ENCODE assay signal across 11 mouse cellular contexts in genomic region chr17:46083381-46083780, GRCm38 (mm10). TPM values are rescaled to one million over a fixed set of nuclear protein-coding genes. Genes with fewer than 3 reads are reported as not detected.
A peak's percentile ranks its signal among the peaks of the same experiment; 100 is the strongest.
DNase-seq lines count a peak whose midpoint lies in the region; ATAC-seq lines count a peak whose summit lies in the region.
"Had no signal": no experiment of that assay in that cellular context is flagged by ENCODE, and none has a peak within 500 bp of the region (broad histone marks: within the 10 kb centered on the region; RNA-seq: fewer than 3 reads in every experiment).

No protein-coding gene starts in this region.

- no peak overlapping the region for H3K9ac ChIP-seq in forebrain, embryonic 13.5 days
- H3K9ac ChIP-seq in forebrain, embryonic 11.5 days (ENCODE audit: low read length): no peak overlapping the region
- H3K9ac ChIP-seq in hindbrain, embryonic 12.5 days: no peak overlapping the region
- no peak overlapping the region for H3K9ac ChIP-seq in hindbrain, embryonic 14.5 days
- no peak overlapping the region for H3K9ac ChIP-seq in lung, embryonic 16.5 days (ENCODE audit: low read length)
- H3K9ac ChIP-seq in stomach, embryonic 15.5 days: no peak overlapping the region

- H3K36me3 ChIP-seq in forebrain, embryonic 13.5 days (ENCODE audit: poor library complexity, severe bottlenecking): no peaks in the 10 kb centered on the region
- no peaks in the 10 kb centered on the region for H3K36me3 ChIP-seq in forebrain, embryonic 11.5 days (ENCODE audit: control insufficient read depth, insufficient read depth, low read length)
- no peaks in the 10 kb centered on the region for H3K36me3 ChIP-seq in hindbrain, embryonic 12.5 days
- H3K36me3 ChIP-seq in hindbrain, embryonic 14.5 days (replicated peaks; ENCODE audit: control insufficient read depth, insufficient read depth): no peaks in the 10 kb centered on the region
- no peaks in the 10 kb centered on the region for H3K36me3 ChIP-seq in lung, embryonic 16.5 days (ENCODE audit: control insufficient read depth, insufficient read depth, low read length)
- H3K36me3 ChIP-seq in stomach, embryonic 15.5 days: no peaks in the 10 kb centered on the region
- H3K36me3 ChIP-seq: midbrain, embryonic 12.5 days had no signal

- peak overlapping the region; percentile 77 for H3K27ac ChIP-seq in forebrain, embryonic 13.5 days
- H3K27ac ChIP-seq in forebrain, embryonic 11.5 days (ENCODE audit: low read depth, low read length): no peak overlapping the region
- peak overlapping the region; percentile 73; the same call in 1 of the 2 replicates for H3K27ac ChIP-seq in hindbrain, embryonic 12.5 days
- H3K27ac ChIP-seq in hindbrain, embryonic 14.5 days: no peak overlapping the region; the same call in 1 of the 2 replicates
- H3K27ac ChIP-seq in lung, embryonic 16.5 days (ENCODE audit: low read length): peak overlapping the region; percentile 95
- H3K27ac ChIP-seq in stomach, embryonic 15.5 days: peak overlapping the region; percentile 62; the same call in 1 of the 2 replicates

- WGBS in forebrain, embryonic 13.5 days: 79% methylated on average over 3 of the region's 3 CpGs
- WGBS in forebrain, embryonic 11.5 days: 93% methylated on average over 3 of the region's 3 CpGs
- 85% methylated on average over 3 of the region's 3 CpGs for WGBS in hindbrain, embryonic 12.5 days
- 83% methylated on average over 3 of the region's 3 CpGs for WGBS in hindbrain, embryonic 14.5 days
- WGBS in lung, embryonic 16.5 days: 64% methylated on average over 3 of the region's 3 CpGs
- 80% methylated on average over 3 of the region's 3 CpGs for WGBS in stomach, embryonic 15.5 days

- no peak for ATAC-seq in forebrain, embryonic 13.5 days
- ATAC-seq in forebrain, embryonic 11.5 days (replicated peaks; ENCODE audit: low FRiP score): no peak
- ATAC-seq in hindbrain, embryonic 12.5 days (ENCODE audit: low FRiP score): no peak
- no peak for ATAC-seq in hindbrain, embryonic 14.5 days (ENCODE audit: low FRiP score)
- no peak for ATAC-seq in lung, embryonic 16.5 days (ENCODE audit: low read depth)
- ATAC-seq in stomach, embryonic 15.5 days (ENCODE audit: insufficient read depth, low FRiP score, low read depth): no peak

- H3K4me2 ChIP-seq in forebrain, embryonic 13.5 days: peak overlapping the region; percentile 47
- no peak overlapping the region for H3K4me2 ChIP-seq in forebrain, embryonic 11.5 days (ENCODE audit: low read depth, low read length, severe bottlenecking)
- no peak overlapping the region for H3K4me2 ChIP-seq in hindbrain, embryonic 12.5 days (replicated peaks)
- H3K4me2 ChIP-seq in hindbrain, embryonic 14.5 days (replicated peaks): no peak overlapping the region
- H3K4me2 ChIP-seq in lung, embryonic 16.5 days (ENCODE audit: low read depth, low read length): peak overlapping the region; percentile 52; the same call in 1 of the 2 replicates
- no peak overlapping the region for H3K4me2 ChIP-seq in stomach, embryonic 15.5 days

- H3K27me3 ChIP-seq in forebrain, embryonic 13.5 days: no peaks in the 10 kb centered on the region
- H3K27me3 ChIP-seq in forebrain, embryonic 11.5 days (ENCODE audit: control insufficient read depth, insufficient read depth, low read length): no peaks in the 10 kb centered on the region
- H3K27me3 ChIP-seq in hindbrain, embryonic 12.5 days: no peaks in the 10 kb centered on the region
- H3K27me3 ChIP-seq in hindbrain, embryonic 14.5 days (ENCODE audit: control insufficient read depth, insufficient read depth, low read length): no peaks in the 10 kb centered on the region
- no peaks in the 10 kb centered on the region for H3K27me3 ChIP-seq in lung, embryonic 16.5 days (ENCODE audit: control insufficient read depth, insufficient read depth, low read depth, low read length)
- H3K27me3 ChIP-seq in stomach, embryonic 15.5 days (replicated peaks): no peaks in the 10 kb centered on the region
- H3K27me3 ChIP-seq: midbrain, embryonic 12.5 days had no signal

- H3K9me3 ChIP-seq in forebrain, embryonic 13.5 days (replicated peaks): no peaks in the 10 kb centered on the region
- no peaks in the 10 kb centered on the region; the same call in 1 of the 2 replicates for H3K9me3 ChIP-seq in forebrain, embryonic 11.5 days (ENCODE audit: control insufficient read depth, low read length)
- 0 out of 2 replicates have a peak, but pooled peaks cover 3% of the 10 kb centered on the region for H3K9me3 ChIP-seq in hindbrain, embryonic 12.5 days (replicated peaks)
- 0 out of 2 replicates have a peak, but pooled peaks cover 2% of the 10 kb centered on the region for H3K9me3 ChIP-seq in hindbrain, embryonic 14.5 days (ENCODE audit: control insufficient read depth, low read length)
- H3K9me3 ChIP-seq in lung, embryonic 16.5 days (ENCODE audit: control insufficient read depth, low read length): peaks cover 2% of the 10 kb centered on the region; the same call in 1 of the 2 replicates
- no peaks in the 10 kb centered on the region for H3K9me3 ChIP-seq in stomach, embryonic 15.5 days
- H3K9me3 ChIP-seq: midbrain, embryonic 12.5 days had no signal

- H3K4me1 ChIP-seq in forebrain, embryonic 13.5 days: peaks cover 36% of the 10 kb centered on the region
- peaks cover 8% of the 10 kb centered on the region for H3K4me1 ChIP-seq in forebrain, embryonic 11.5 days (replicated peaks; ENCODE audit: control insufficient read depth, insufficient read depth, low read length)
- H3K4me1 ChIP-seq in hindbrain, embryonic 12.5 days: peaks cover 40% of the 10 kb centered on the region
- peaks cover 12% of the 10 kb centered on the region; the same call in 1 of the 2 replicates for H3K4me1 ChIP-seq in hindbrain, embryonic 14.5 days (replicated peaks; ENCODE audit: control insufficient read depth, insufficient read depth, low read length)
- H3K4me1 ChIP-seq in lung, embryonic 16.5 days (replicated peaks; ENCODE audit: control insufficient read depth, insufficient read depth, low read length): peaks cover 43% of the 10 kb centered on the region
- H3K4me1 ChIP-seq in stomach, embryonic 15.5 days: peaks cover 33% of the 10 kb centered on the region

- no peak overlapping the region for H3K4me3 ChIP-seq in forebrain, embryonic 13.5 days
- H3K4me3 ChIP-seq in forebrain, embryonic 11.5 days (ENCODE audit: low read depth, low read length): no peak overlapping the region
- no peak overlapping the region for H3K4me3 ChIP-seq in hindbrain, embryonic 12.5 days
- H3K4me3 ChIP-seq in hindbrain, embryonic 14.5 days (replicated peaks; ENCODE audit: low read length): no peak overlapping the region
- H3K4me3 ChIP-seq in lung, embryonic 16.5 days (ENCODE audit: low read length): no peak overlapping the region
- no peak overlapping the region for H3K4me3 ChIP-seq in stomach, embryonic 15.5 days (replicated peaks)
- H3K4me3 ChIP-seq: midbrain, embryonic 12.5 days; myocyte had no signal

- DNase-seq in forebrain, embryonic 11.5 days (ENCODE audit: low spot score): no peak
- no peak for DNase-seq in hindbrain, embryonic 14.5 days (ENCODE audit: low spot score)
- DNase-seq in lung, postnatal 36 days: no peak
- DNase-seq in adrenal gland, postnatal 10 days: no peak
- DNase-seq: cerebellum, adult 8-10 months had no signal

RNA-seq across cellular contexts. Expression of gene Mrps18a, which starts 27.4 kb away (rescaled TPM):
- 136 and 137 TPM in 2 replicates for polyA plus RNA-seq in forebrain, embryonic 13.5 days (2015; fragmentation: Nextera tagmentation; extraction: Ambion mirVana)
- polyA plus RNA-seq in forebrain, embryonic 11.5 days (2014; fragmentation: Nextera tagmentation; extraction: Ambion mirVana): 119 and 127 TPM in 2 replicates
- polyA plus RNA-seq in hindbrain, embryonic 12.5 days (2016; fragmentation: Nextera tagmentation; extraction: Ambion mirVana): 120 and 130 TPM in 2 replicates
- 143 and 148 TPM in 2 replicates for polyA plus RNA-seq in hindbrain, embryonic 14.5 days (2014; fragmentation: Nextera tagmentation; extraction: Ambion mirVana)
- polyA plus RNA-seq in lung, embryonic 16.5 days (2015; fragmentation: Nextera tagmentation; extraction: Ambion mirVana): 134 and 138 TPM in 2 replicates
- polyA plus RNA-seq in stomach, embryonic 15.5 days (2015; fragmentation: Nextera tagmentation; extraction: Ambion mirVana): 128 and 137 TPM in 2 replicates
- 100 to 1,000 TPM in 1 of 2 experiments, 10 to 100 TPM in 1; 100.0 to 108 TPM for total RNA-seq in adrenal gland, postnatal 10 days (2021)

RNA-seq across cellular contexts. Expression of gene Vegfa, which starts 51.2 kb away (rescaled TPM):
- polyA plus RNA-seq in forebrain, embryonic 13.5 days (2015; fragmentation: Nextera tagmentation; extraction: Ambion mirVana): 2.7 and 3.7 TPM in 2 replicates
- 2.9 and 3.3 TPM in 2 replicates for polyA plus RNA-seq in forebrain, embryonic 11.5 days (2014; fragmentation: Nextera tagmentation; extraction: Ambion mirVana)
- 4.0 and 4.7 TPM in 2 replicates for polyA plus RNA-seq in hindbrain, embryonic 12.5 days (2016; fragmentation: Nextera tagmentation; extraction: Ambion mirVana)
- 4.1 and 6.5 TPM in 2 replicates for polyA plus RNA-seq in hindbrain, embryonic 14.5 days (2014; fragmentation: Nextera tagmentation; extraction: Ambion mirVana)
- 4.5 and 5.7 TPM in 2 replicates for polyA plus RNA-seq in lung, embryonic 16.5 days (2015; fragmentation: Nextera tagmentation; extraction: Ambion mirVana)
- 4.9 and 5.7 TPM in 2 replicates for polyA plus RNA-seq in stomach, embryonic 15.5 days (2015; fragmentation: Nextera tagmentation; extraction: Ambion mirVana)
- total RNA-seq in adrenal gland, postnatal 10 days (2021): 100 to 1,000 TPM; 305 to 366 TPM

Comparison
In these comparisons a context has a peak if more than half of its experiments do, and no peak if none do; other contexts are left out.
1. H3K27ac ChIP-seq: peak in forebrain, embryonic 13.5 days (single experiment), hindbrain, embryonic 12.5 days (single experiment), lung, embryonic 16.5 days (single experiment) and stomach, embryonic 15.5 days (single experiment); none in forebrain, embryonic 11.5 days (single experiment) and hindbrain, embryonic 14.5 days (single experiment).
2. H3K4me2 ChIP-seq: peak in forebrain, embryonic 13.5 days (single experiment) and lung, embryonic 16.5 days (single experiment); none in forebrain, embryonic 11.5 days (single experiment), hindbrain, embryonic 12.5 days (single experiment), hindbrain, embryonic 14.5 days (single experiment) and stomach, embryonic 15.5 days (single experiment).